Mouse (Mus musculus): ENCODE measurements around the gene Gadd45b.

Gene Gadd45b

DNA sequence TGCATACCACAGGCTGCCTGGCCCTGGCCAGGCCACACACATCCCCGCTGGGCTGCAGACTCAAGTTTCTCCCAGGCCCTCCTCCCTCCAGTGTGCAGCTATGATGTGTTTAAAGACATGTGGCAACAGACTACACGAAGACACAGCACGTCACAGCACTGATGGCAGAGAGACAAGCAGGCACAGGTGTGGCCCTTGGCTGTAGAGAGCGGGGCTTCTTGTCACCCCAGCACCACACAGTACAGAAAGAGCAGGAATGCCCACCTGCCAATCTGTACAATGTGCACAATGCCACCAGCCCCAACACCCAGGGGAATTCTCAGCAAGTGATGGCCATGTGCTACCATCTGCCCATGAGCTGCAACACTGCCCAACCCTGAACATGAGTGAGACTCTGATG lies 18.5 kb upstream of the Gadd45b start:
- DNase-seq: no peak

GRCm38 (mm10) chr10:80911891-80912290 lies 18.0 kb upstream of the Gadd45b start:
- DNase-seq: no peak

DNA sequence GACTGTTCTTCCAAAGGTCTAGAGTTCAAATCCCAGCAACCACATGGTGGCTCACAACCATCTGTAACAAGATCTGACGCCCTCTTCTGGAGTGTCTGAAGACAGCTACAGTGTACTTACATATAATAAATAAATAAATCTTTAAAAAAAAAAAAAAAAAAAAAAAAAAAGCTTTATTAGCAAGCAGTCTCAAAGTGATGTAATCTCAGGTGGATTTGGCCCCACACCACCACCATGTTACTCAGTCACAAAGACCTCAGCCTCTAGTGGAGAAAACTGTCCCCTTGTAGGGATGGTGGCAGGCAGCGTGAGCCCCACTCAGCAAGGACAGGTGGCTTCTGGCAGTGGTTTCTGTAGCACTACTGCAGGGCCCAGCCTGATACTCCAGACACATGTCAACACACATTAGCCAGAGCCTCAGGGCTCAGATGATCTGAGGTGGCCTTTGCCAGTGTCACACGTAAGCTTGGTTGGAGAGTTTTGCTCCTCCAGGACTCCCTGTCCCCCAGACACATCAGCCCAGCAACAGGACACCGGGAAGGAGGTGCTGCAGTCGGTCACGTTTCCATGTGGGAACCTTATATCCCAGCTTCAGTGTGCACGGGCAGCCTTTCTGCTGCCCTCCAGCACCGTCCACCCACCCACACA lies 16.4 kb upstream of the Gadd45b start:
- no peak for DNase-seq

DNA sequence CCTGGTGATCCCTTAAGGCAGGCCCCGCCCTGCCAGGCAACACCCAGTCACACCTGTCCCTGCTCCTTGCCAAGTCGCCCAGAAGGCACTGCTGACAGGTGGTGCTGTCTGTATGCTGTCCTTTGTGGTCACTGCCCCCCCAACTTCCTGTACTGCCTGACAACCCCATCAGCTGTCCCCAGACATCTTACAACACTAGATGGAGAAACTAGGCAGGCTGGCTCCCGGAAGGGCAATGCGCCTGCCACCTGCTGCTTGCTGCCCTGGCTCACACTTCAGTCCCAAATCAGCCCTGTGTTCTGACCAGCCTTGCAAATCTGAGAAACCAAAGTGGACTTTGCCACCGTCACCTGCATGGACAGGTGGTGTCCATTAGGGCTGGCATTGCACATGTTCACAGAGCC lies 15.6 kb upstream of the Gadd45b start:
- no peak for DNase-seq

DNA sequence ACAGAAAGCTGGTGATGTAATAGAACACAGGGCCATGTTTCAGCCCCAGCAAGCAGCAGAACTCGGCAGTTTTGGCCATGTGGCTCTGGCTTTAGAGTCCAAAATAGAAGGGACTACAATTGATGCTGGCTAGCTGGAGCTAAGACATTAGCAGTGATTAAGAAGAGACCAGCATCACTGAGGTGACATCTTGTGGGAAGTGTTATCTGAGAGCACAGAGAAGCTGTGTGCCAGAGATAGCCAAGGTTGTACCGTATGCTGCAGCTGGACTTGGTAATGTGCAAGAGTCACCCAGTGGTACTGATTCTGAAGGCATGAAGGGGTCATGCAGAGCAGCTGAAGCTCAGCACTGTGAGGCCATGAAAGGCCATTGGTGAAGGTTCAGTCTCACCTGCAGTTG lies 14.6 kb upstream of the Gadd45b start:
- DNase-seq: no peak

GRCm38 (mm10) chr10:80915736-80916135 lies 14.1 kb upstream of the Gadd45b start:
- DNase-seq: no peak

DNA sequence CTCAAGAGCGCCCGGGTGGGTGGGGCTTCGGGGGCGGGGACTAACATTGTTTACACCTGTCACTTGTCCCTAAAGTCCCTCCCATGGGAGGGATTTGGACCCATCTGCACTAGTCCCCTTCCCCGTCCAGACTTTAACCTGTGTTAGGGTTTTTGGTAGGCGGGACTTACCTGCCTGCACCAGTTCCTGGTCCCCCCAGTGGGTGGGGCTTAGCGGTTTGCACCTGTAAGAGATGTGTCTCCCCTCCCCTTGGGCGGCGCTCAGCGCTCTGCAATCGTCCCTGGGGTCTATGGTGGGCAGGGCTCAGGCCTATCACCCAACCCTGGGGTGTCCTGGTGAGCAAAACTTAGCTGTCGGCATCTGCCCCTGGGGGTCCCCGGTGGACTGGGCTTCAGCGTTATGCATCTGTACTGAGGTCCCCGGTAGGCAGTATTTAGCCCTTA lies 12.5 kb upstream of the Gadd45b start:
- DNase-seq: no peak

- peak; percentile 66 to 70 for DNase-seq
Measured at GRCm38 (mm10) chr10:80917779-80918434, 12.0 kb upstream of the Gadd45b start, which contains the start of gene Lmnb2. TSS of gene Lmnb2 (minus strand) at chr10:80918245.

GRCm38 (mm10) chr10:80921923-80922322 lies 8.0 kb upstream of the Gadd45b start:
- peak in 1 of 2 experiments; percentile 57 for DNase-seq

GRCm38 (mm10) chr10:80925472-80925871 lies 4.4 kb upstream of the Gadd45b start:
- no peak for DNase-seq

GRCm38 (mm10) chr10:80928586-80929298 lies 1.1 kb upstream of the Gadd45b start:
- peak; percentile 90 to 93 for DNase-seq

DNA sequence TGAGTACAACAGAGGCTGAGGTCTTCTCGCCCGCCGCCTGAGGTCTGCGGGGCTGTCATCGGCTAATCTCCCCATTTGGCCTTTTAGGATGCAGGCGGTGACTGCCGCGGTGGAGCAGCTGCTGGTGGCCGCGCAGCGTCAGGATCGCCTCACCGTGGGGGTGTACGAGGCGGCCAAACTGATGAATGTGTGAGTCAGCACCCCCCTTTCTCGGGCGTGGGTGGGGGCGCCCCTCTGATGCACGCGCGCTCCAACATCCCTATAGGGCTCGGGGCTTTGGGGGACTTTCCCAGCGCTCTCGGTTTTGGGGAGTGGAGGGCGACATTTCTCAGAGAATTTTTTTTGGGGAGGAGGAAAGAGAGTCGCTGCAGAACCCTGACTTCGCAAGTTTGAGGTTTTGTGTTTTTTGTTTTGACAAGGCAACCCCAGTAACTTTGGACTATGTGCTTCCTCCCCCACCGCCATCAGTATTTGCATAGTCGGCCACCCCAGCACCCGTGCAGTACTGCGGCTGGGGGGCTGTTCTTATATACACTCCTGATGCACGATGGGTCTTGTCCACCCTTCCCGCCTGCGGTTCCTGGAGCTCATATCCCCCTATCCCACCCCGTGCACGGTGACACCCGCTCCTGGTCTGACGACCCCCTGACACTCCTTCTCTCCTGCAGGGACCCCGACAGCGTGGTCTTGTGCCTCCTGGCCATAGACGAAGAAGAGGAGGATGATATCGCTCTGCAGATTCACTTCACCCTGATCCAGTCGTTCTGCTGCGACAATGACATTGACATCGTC lies 684 bp downstream of the Gadd45b start:
- DNase-seq: peak; percentile 51 to 53

- DNase-seq: peak; percentile 44 to 60
Measured at GRCm38 (mm10) chr10:80931153-80931671, 1.3 kb downstream of the Gadd45b start.

GRCm38 (mm10) chr10:80931695-80932094 lies 1.8 kb downstream of the Gadd45b start:
- DNase-seq: peak in 1 of 2 experiments; percentile 34

GRCm38 (mm10) chr10:80932206-80932605 lies 2.3 kb downstream of the Gadd45b start:
- peak; percentile 70 to 75 for DNase-seq

DNA sequence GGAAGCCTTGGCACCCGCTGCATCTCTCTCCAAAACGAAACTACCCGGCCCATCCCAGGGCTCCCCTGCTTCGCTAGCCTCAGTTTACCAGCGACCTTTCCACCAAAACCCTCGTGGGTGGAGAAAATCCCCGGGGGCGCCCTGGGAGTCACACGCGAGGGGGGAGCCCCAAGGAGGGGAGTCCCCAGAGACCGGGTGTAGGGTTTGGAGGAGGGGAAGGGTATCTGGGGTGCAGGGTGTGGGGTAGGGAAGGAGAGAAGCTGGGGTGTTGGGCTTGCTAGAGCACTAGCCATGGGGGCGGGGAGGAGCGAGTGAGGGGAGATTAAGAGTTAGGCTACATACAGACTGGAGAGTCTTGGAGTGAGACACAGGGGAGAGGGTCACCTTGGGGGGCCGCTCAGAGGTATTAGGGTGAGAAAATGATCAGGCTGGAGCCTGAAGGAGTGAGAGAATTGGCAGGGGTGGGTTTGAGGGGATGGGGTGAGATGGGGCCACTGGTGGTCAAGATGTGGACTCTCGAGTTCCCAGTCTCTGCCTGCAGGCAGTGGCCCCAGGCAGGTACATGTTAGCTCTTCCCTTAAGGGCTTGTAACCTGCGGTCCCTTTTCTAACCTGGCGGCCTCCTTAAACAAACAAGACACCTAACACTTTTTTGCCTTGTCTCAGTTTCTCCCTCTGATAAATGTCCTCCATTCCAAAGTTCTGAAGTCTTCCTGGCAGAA lies 3.0 kb downstream of the Gadd45b start:
- peak in 1 of 2 experiments; percentile 33 for DNase-seq

- peak; percentile 72 to 82 for DNase-seq
Measured at GRCm38 (mm10) chr10:80933421-80933979, 3.6 kb downstream of the Gadd45b start.

DNA sequence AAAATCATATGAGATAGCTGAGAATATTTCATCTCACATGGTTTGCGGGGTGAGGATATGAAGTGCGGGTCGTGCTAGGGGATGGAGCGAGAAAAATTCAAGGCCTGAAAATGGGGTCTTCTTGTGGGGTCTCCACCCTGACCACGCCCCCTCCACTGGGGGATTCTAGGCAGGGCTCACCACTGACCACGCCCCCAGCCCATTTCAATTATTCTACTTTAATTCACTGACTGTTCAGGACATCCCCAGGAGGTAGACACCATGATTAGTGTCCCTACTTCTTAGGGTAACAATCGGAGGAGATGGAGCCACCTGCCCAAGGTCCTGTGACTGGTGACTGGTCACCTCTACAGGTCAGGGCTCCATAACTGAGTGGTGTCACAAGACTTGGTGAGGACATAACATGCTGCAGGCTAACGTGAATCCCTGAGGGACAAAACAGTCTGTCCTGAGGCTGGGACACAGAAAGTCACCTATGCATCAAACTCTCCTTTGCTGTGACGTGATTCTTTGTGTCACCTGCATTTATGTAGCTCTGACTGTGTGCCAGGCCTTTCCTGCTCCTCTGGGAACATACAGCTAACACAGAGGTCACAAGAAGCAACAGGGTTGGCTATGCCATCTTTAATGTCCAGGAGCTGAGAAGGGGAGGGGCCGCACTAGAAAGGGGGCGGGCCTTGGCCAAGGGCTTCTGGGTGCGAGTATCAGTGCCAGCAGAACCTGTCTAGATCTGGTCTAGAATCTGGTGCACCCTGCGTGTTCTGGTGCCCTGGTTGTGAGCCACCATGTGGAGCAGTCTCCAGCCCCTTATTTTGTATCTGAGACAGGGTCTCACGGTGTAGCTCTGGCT lies 4.5 kb downstream of the Gadd45b start:
- DNase-seq: peak in 1 of 2 experiments; percentile 43

- DNase-seq: no peak
Measured at GRCm38 (mm10) chr10:80935241-80935640, 5.4 kb downstream of the Gadd45b start.

DNA sequence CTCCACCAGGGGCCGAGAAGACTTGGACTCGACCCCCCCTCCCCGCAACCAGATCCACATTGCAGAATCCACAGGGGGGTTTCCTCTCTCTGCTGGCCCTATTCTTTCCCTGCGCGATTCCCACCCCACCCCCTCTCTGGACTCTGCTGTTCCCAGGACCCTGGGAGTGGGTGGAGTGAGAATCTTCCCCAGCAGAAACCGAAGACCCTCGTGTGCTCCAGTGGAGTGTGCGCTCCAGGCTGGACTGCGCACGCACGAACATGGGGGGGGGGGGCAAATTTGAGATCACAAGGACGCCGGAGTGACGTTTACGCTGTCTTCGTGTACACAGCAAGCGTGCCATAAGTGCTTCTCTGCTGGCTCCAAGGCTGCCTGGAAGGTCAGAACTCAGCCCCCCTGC lies 5.8 kb downstream of the Gadd45b start:
- DNase-seq: no peak

All from lung, adult 18-20 months (tissue).